Mouse (Mus musculus): ENCODE data around the gene Cdc42bpb.

The Cdc42bpb gene

GRCm38 (mm10) chr12:111387146-111387545, 9.6 kb upstream of the Cdc42bpb start:
- in situ Hi-C loops (cut with MboI, MseI) = no loop called here

- in situ Hi-C loops (cut with MboI, MseI) = no loop called here
Measured at GRCm38 (mm10) chr12:111386642-111387120, 9.2 kb upstream of the Cdc42bpb start.

DNA sequence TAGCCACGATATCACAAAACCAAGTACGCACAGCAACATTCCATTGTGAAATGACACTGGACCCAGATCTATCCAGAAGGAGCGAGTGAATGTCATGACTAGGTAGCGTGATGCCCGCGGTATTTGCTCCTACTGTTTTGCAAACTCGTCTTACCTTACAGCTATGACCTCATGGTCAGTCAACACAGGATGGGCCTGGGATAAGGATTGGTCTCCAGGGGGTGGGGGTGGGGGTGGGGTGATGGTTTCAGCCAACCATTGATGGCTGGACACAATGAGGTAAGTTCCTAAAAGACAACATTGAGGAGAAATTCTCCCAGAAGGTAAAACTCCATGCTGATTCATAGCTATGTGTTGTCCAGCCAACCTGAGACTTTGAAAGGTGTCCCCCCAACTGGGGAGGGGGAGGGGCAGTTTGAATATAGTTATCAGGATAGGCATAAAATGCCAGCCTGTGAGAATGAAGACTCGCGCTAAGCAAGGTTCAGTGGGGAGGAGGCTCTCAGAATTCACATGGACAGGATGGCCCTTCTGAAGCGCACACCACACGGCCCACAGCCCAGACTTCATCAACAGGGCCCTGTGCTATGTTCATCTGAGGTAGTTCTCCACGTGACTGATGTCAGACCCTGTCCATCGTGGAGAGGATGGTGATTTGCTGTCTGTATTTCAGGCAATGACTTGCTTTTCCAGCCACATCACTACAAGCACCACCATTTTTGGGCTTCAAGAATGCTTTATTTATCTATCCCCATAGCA, 8.5 kb upstream of the Cdc42bpb start:
- in situ Hi-C loops (cut with MboI, MseI) = no loop called here

GRCm38 (mm10) chr12:111378812-111379211, 1.3 kb upstream of the Cdc42bpb start:
- in situ Hi-C loops (cut with MboI, MseI) = loop anchor here in 1 of 2 experiments (10.0 kb wide), 1 partner anchor 1494 kb away; no protein-coding TSS in a partner anchor

- in situ Hi-C loops (cut with MboI, MseI) = loop anchor here in 1 of 2 experiments (10.0 kb wide), 1 partner anchor 1493 kb away; no protein-coding TSS in a partner anchor
Measured at GRCm38 (mm10) chr12:111377986-111378490, 520 bp upstream of the Cdc42bpb start.

- in situ Hi-C loops (cut with MboI, MseI) = loop anchor here in 1 of 2 experiments (10.0 kb wide), 1 partner anchor 1492 kb away; no protein-coding TSS in a partner anchor
Measured at GRCm38 (mm10) chr12:111376826-111377331, 639 bp downstream of the Cdc42bpb start.

DNA sequence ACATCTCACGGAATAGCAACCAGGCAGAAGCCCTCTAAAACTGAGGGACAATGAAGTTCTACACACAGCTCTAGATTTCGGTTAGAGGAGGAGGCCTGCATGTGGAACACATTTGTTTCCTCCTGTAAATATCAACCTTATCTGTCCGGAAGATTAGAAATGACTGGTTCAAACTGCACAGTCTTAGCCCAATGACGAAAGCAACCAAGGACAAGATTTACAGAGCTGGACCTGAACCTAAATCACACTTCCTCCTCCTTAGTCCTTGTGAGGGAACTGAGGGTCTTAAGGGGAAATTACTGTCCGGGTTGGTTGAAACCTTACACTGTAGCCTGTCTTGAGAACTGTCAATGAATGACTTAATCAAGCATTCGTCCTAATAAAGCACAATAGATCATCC, 1.5 kb downstream of the Cdc42bpb start:
- in situ Hi-C loops (cut with MboI, MseI) = loop anchor here in 1 of 2 experiments (10.0 kb wide), 1 partner anchor 1491 kb away; no protein-coding TSS in a partner anchor

- in situ Hi-C loops (cut with MboI, MseI) = loop anchor here in 1 of 2 experiments (10.0 kb wide), 1 partner anchor 1491 kb away; no protein-coding TSS in a partner anchor
Measured at GRCm38 (mm10) chr12:111375559-111375958, 2.0 kb downstream of the Cdc42bpb start.

GRCm38 (mm10) chr12:111374727-111375126, 2.8 kb downstream of the Cdc42bpb start:
- in situ Hi-C loops (cut with MboI, MseI) = loop anchor here in 1 of 2 experiments (10.0 kb wide), 1 partner anchor 1490 kb away; no protein-coding TSS in a partner anchor

- in situ Hi-C loops (cut with MboI, MseI) = loop anchor here in 1 of 2 experiments (10.0 kb wide), 1 partner anchor 1489 kb away; no protein-coding TSS in a partner anchor
Measured at GRCm38 (mm10) chr12:111373411-111373810, 4.1 kb downstream of the Cdc42bpb start.

DNA sequence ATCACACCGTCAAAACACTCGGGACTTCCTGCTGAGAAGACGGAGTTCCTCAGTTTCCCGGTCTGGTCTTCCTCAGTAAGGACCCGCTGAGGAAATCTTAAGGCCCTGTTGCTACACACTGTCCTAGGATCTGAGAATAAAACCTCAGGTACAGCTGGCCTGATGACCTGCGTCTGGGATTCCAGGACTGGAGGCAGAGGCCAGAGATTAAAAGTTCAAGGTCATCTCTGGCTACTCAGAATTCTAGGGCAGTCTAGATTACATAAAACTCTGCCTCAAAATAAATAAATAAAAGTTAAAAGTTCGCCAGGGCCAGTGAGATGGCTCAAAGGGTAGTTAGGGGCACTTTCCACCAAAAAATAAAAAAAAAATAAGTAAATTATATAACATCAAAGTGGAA, 5.6 kb downstream of the Cdc42bpb start:
- in situ Hi-C loops (cut with MboI, MseI) = loop anchor here in 1 of 2 experiments (10.0 kb wide), 1 partner anchor 1487 kb away; no protein-coding TSS in a partner anchor

GRCm38 (mm10) chr12:111370249-111370648, 7.3 kb downstream of the Cdc42bpb start:
- in situ Hi-C loops (cut with MboI, MseI) = loop anchor here in 1 of 2 experiments (10.0 kb wide), 1 partner anchor 1485 kb away; no protein-coding TSS in a partner anchor

- in situ Hi-C loops (cut with MboI, MseI) = no loop called here
Measured at GRCm38 (mm10) chr12:111367065-111367464, 10.5 kb downstream of the Cdc42bpb start.

GRCm38 (mm10) chr12:111364234-111364633, 13.3 kb downstream of the Cdc42bpb start:
- in situ Hi-C loops (cut with MboI, MseI) = no loop called here

DNA sequence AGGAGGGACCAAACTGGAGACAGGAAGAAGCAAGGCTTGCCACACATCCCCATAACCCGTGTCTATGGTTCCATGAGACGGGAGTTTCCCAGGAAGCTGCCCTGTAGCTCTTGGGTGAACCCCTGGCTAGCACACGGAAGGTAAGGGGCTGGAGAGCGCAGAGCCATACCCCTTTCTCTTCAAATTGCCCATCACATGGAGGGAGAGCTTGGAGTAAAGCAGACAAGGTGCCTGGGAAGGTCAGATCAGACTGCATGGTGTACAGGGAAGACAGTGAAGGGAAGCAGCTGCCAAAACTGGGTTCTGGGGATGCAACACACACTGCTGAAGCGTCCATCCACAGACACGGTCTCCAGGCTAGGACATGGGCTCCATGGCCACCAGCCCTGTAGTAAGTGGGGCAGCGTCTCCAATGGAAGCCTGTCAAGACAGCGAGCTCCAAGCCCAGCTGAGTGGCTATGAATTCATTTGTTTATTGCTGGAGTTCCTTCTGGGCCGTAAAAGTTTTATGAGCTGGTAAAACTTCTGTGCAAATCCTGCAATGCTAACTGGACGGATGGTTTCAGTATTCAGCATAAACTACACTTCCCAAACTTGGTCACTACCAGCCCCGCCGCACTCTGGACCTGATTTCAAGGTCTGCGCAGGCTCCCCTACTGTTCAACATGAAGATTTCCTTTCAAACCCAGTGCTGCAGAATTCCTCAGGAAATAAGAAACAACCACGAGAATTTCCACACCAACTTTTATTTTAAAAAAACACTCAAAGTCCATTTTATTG, 16.0 kb downstream of the Cdc42bpb start:
- in situ Hi-C loops (cut with MboI, MseI) = no loop called here

- in situ Hi-C loops (cut with MboI, MseI) = no loop called here
Measured at GRCm38 (mm10) chr12:111360671-111361070, 16.8 kb downstream of the Cdc42bpb start.

DNA sequence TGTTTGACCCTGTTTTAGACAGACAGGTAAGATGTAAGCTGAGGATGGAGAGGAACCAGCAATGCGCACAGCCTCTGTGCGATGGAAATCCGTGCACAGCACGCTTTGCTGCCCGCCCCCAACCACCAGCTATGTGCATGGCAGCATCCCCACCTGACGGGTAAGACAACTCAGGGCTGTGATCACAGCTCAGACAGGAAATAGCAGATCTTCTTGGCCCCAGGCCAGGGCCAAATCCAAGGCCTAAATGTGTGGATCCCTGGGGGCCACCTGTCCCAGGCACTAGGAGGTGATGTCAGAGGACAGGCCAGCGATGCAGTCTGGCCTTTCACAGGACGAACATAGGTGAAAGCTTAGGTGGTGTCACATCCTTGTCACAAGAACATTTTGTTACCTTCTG, 21.3 kb downstream of the Cdc42bpb start:
- in situ Hi-C loops (cut with MboI, MseI) = no loop called here

DNA sequence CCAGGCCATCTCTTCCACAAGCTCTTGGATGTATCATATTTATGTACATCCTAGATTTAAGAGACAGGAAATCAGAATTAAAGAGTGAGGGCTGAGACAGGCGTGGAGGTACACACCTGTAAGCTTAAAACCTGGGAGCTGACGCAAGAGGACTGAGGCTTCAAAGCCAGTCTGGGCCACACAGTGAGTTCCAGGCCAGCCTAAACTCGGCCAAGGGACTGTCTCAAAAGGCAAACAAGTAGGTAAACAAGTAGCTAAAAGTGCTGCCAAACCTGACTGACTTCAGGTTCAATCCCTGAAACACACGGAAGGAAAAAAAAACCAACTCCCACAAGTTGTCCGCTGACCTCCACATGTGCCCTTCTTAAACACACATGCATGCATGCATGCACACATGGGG, 23.4 kb downstream of the Cdc42bpb start:
- in situ Hi-C loops (cut with MboI, MseI) = no loop called here

DNA sequence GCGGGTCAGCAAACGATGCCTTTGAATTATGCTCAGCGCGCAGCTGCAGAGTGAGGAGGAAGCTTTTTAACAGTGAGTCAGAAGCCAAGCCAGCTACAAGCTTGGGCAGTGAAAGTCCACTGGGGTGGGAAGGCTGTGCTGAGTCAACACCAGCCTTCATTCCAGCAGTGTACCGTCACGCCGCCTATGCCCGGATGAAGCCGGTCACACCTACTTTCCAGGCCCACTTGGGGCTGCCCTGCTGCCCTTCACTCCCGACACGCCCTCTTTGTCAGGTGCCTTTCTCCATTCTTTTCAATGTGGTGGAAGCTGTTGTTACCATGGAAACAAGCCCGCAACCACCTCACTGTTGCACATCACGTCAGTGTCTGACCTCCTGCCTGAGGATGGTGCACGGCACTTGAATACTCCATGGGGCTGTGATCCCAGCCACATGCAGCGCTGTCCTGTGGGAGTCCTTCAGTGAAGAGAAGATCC, 24.0 kb downstream of the Cdc42bpb start:
- in situ Hi-C loops (cut with MboI, MseI) = no loop called here

DNA sequence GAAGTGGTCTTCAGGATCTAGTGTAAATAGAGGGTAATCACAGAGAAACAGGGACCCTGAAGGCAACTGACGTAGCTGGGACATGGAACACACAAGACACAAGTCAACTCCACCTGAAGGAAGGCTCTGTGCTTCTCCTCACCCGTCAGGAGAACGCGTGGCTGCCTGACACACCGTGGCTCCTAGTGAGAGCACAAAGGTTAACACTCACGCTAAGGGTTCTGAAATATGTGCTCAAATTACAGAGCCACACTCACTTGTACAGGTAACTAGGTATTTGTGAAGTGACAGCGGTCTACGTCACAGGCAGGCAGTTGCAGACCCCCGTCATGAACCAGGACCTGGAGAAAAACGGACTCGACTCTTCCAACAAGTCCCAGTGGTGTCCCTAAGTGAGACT, 24.5 kb downstream of the Cdc42bpb start:
- in situ Hi-C loops (cut with MboI, MseI) = no loop called here

- in situ Hi-C loops (cut with MboI, MseI) = no loop called here
Measured at GRCm38 (mm10) chr12:111352520-111352919, 25.0 kb downstream of the Cdc42bpb start.
